In genomic region chr1:39468982-39469381, GRCm38 (mm10) we compare ENCODE assay signal across 20 mouse cellular contexts. TPM values are rescaled to one million over a fixed set of nuclear protein-coding genes. Genes with fewer than 3 reads are reported as not detected.
A peak's percentile ranks its signal among the peaks of the same experiment; 100 is the strongest.
DNase-seq lines count a peak whose midpoint lies in the region; ATAC-seq and TF ChIP-seq lines count a peak whose summit lies in the region.
"Had no signal": no experiment of that assay in that cellular context is flagged by ENCODE, and none has a peak within 500 bp of the region (broad histone marks: within the 10 kb centered on the region; RNA-seq: fewer than 3 reads in every experiment).

No protein-coding gene starts in this region.

- H3K27ac ChIP-seq in bone marrow, adult 2 months (ENCODE audit: control insufficient read depth, insufficient read depth, low read depth, low read length, poor library complexity), result peak overlapping the region; percentile 83
- no peak overlapping the region for H3K27ac ChIP-seq in embryonic facial prominence, embryonic 10.5 days (replicated peaks)
- H3K27ac ChIP-seq in hindbrain, embryonic 11.5 days (ENCODE audit: low read depth, low read length), result no peak overlapping the region
- H3K27ac ChIP-seq: embryonic facial prominence, embryonic 13.5 days; forebrain, embryonic 12.5 days; hindbrain, embryonic 13.5 days; hindbrain, postnatal 0 days had no signal

- no peak for DNase-seq in embryonic facial prominence, embryonic 10.5 days (ENCODE audit: low spot score)
- no peak for DNase-seq in hindbrain, embryonic 11.5 days (ENCODE audit: low spot score)
- no peak for DNase-seq in kidney, adult 9 months
- DNase-seq: adrenal gland, adult 8-10 months; adrenal gland, postnatal 36 days; B cell, adult 2 months; cerebellum, adult 11 months; cerebellum, adult 8-10 months; cerebellum, postnatal 14 days; gastrocnemius, postnatal 10 days had no signal

- H3K27me3 ChIP-seq in megakaryocyte, embryonic 14.5 days (replicated peaks), result peaks cover 10% of the 10 kb centered on the region
- H3K27me3 ChIP-seq in embryonic facial prominence, embryonic 10.5 days (replicated peaks; ENCODE audit: low read depth, poor library complexity, severe bottlenecking), result no peaks in the 10 kb centered on the region
- no peaks in the 10 kb centered on the region for H3K27me3 ChIP-seq in hindbrain, embryonic 11.5 days (ENCODE audit: control insufficient read depth, insufficient read depth, low read length)
- H3K27me3 ChIP-seq: embryonic facial prominence, embryonic 13.5 days; forebrain, embryonic 12.5 days; heart, embryonic 12.5 days; hindbrain, embryonic 13.5 days had no signal

- peak; percentile 46 for TF ChIP-seq CTCF in bone marrow, adult 2 months (IDR thresholded peaks at IDR 0.05; ENCODE audit: control insufficient read depth, insufficient read depth, low read length)

- H3K36me3 ChIP-seq in megakaryocyte, embryonic 14.5 days (replicated peaks; ENCODE audit: low read length), result peaks cover 7% of the 10 kb centered on the region
- H3K36me3 ChIP-seq in embryonic facial prominence, embryonic 10.5 days (replicated peaks), result no peaks in the 10 kb centered on the region
- H3K36me3 ChIP-seq in hindbrain, embryonic 11.5 days (ENCODE audit: control insufficient read depth, insufficient read depth, low read length), result no peaks in the 10 kb centered on the region
- H3K36me3 ChIP-seq: embryonic facial prominence, embryonic 13.5 days; forebrain, embryonic 12.5 days; heart, embryonic 12.5 days; hindbrain, embryonic 13.5 days had no signal

- H3K4me3 ChIP-seq in bone marrow, adult 2 months (replicated peaks; ENCODE audit: control insufficient read depth, low read depth, low read length), result no peak overlapping the region
- H3K4me3 ChIP-seq in megakaryocyte, embryonic 14.5 days (replicated peaks), result peak overlapping the region; percentile 76
- no peak overlapping the region for H3K4me3 ChIP-seq in embryonic facial prominence, embryonic 10.5 days
- no peak overlapping the region for H3K4me3 ChIP-seq in hindbrain, embryonic 11.5 days (ENCODE audit: low read depth, low read length)
- H3K4me3 ChIP-seq: embryonic facial prominence, embryonic 13.5 days; forebrain, embryonic 12.5 days; heart, embryonic 12.5 days; hindbrain, embryonic 13.5 days had no signal

- no peak overlapping the region for H3K9ac ChIP-seq in hindbrain, embryonic 11.5 days (ENCODE audit: low read depth, low read length)
- H3K9ac ChIP-seq: embryonic facial prominence, embryonic 13.5 days; forebrain, embryonic 12.5 days; heart, embryonic 12.5 days; hindbrain, embryonic 13.5 days had no signal

- TF ChIP-seq POLR2A in bone marrow, adult 2 months (IDR thresholded peaks at IDR 0.05; ENCODE audit: borderline replicate concordance, control insufficient read depth, low read depth, low read length), result no peak

- WGBS in bone marrow, adult 2 months, result 2% methylated on average over 7 of the region's 7 CpGs
- WGBS in embryonic facial prominence, embryonic 10.5 days, result 88% methylated on average over 7 of the region's 7 CpGs
- WGBS in hindbrain, embryonic 11.5 days, result 90% methylated on average over 7 of the region's 7 CpGs

- peaks cover 13% of the 10 kb centered on the region; the same call in 1 of the 2 replicates for H3K9me3 ChIP-seq in megakaryocyte, embryonic 14.5 days
- H3K9me3 ChIP-seq in embryonic facial prominence, embryonic 10.5 days, result no peaks in the 10 kb centered on the region
- no peaks in the 10 kb centered on the region for H3K9me3 ChIP-seq in hindbrain, embryonic 11.5 days (ENCODE audit: control insufficient read depth, low read length)
- H3K9me3 ChIP-seq: forebrain, embryonic 12.5 days; hindbrain, embryonic 13.5 days had no signal

- H3K4me2 ChIP-seq in hindbrain, embryonic 11.5 days (replicated peaks; ENCODE audit: low read depth, low read length), result no peak overlapping the region
- H3K4me2 ChIP-seq: embryonic facial prominence, embryonic 13.5 days; forebrain, embryonic 12.5 days; heart, embryonic 12.5 days; hindbrain, embryonic 13.5 days had no signal

- peak; percentile 99 for ATAC-seq in granulocyte monocyte progenitor cell, adult 5-6 weeks (replicated peaks; ENCODE audit: poor library complexity, severe bottlenecking)
- ATAC-seq in hindbrain, embryonic 11.5 days (ENCODE audit: low FRiP score), result no peak
- ATAC-seq: CD4-positive, CD25-positive, alpha-beta regulatory T cell, adult 4 months; forebrain, embryonic 16.5 days; hindbrain, postnatal 0 days had no signal

- peaks cover 8% of the 10 kb centered on the region for H3K4me1 ChIP-seq in bone marrow, adult 2 months (ENCODE audit: control insufficient read depth, insufficient read depth, low read length)
- peaks cover 33% of the 10 kb centered on the region for H3K4me1 ChIP-seq in megakaryocyte, embryonic 14.5 days
- H3K4me1 ChIP-seq in embryonic facial prominence, embryonic 10.5 days, result no peaks in the 10 kb centered on the region
- no peaks in the 10 kb centered on the region for H3K4me1 ChIP-seq in hindbrain, embryonic 11.5 days (replicated peaks; ENCODE audit: control insufficient read depth, insufficient read depth, low read length)
- H3K4me1 ChIP-seq: forebrain, embryonic 12.5 days; hindbrain, embryonic 13.5 days had no signal

RNA-seq across cellular contexts. Expression of gene Tbc1d8, which starts 9.6 kb away (rescaled TPM):
- polyA plus RNA-seq in bone marrow, adult 2 months (2011; ENCODE audit: insufficient read depth, insufficient read length, low replicate concordance, missing spikeins), result 31.6 and 151 TPM in 2 replicates
- 14.2 and 44.5 TPM in 2 replicates for total RNA-seq in granulocyte monocyte progenitor cell, adult 5-6 weeks (2014; fragmentation: Nextera tagmentation)
- total RNA-seq in granulocyte monocyte progenitor cell, adult 5-6 weeks (2017), result 9.7 and 13.8 TPM in 2 replicates
- polyA plus RNA-seq in megakaryocyte, embryonic 14.5 days (2012; ENCODE audit: insufficient read depth, low replicate concordance), result 1.7 and 6.4 TPM in 2 replicates
- 5.2 and 5.3 TPM in 2 replicates for polyA plus RNA-seq in embryonic facial prominence, embryonic 10.5 days (2016; fragmentation: Nextera tagmentation; extraction: Ambion mirVana)
- 5.3 and 6.5 TPM in 2 replicates for polyA plus RNA-seq in hindbrain, embryonic 11.5 days (2014; fragmentation: Nextera tagmentation; extraction: Ambion mirVana)
